Mouse (Mus musculus): ENCODE results near the gene C2.

DNA sequence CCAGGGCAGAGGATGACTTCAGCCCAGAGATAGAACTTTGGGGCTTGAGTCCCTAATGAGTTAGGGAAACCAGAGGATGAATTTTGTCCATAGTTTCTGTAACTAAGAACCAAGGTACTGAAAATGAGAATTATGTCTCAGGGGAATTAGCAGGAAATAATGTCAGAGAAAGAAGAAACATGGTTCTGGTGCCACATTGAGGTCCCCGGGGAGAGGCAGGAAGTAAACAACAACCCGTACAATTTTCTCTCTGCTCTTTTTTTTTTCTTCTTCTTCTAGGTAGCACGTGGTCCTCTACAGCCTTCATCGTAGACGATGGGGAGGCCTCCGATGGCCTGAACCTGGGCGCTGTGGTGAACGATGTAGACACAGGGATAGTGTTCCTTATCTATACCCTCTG lies 34.2 kb upstream of the C2 start:
- TF ChIP-seq CTCF (IDR thresholded peaks at IDR 0.05; ENCODE audit: low read depth) (no peak), EP300 (IDR thresholded peaks at IDR 0.05; ENCODE audit: low read depth) (no peak)
